Mouse (Mus musculus) bone marrow, adult 2 months (tissue): ENCODE results near the gene Bbs1. TPM values are rescaled to one million over a fixed set of nuclear protein-coding genes. Genes with fewer than 3 reads are reported as not detected.
"Not testable (repeated sequence)": the region's sequence is repeated elsewhere in the genome, so short reads cannot be mapped to it uniquely, and the experiment has no call there.

Experiments
- H3K27ac ChIP-seq: fragments of 200-500 bp; 2 replicates; pipeline ENCODE4 v1.5.1; 2012; ENCODE audit warnings: low read depth, mild to moderate bottlenecking, control low read depth, inconsistent platforms, low read length; ENCODE audit not compliant: control insufficient read depth, poor library complexity, insufficient read depth
- H3K4me1 ChIP-seq: fragments of 200-500 bp; 2 replicates; pipeline ENCODE4 v1.6.1; 2011; ENCODE audit warnings: low read length; ENCODE audit not compliant: control insufficient read depth, insufficient read depth
- H3K4me3 ChIP-seq: fragments of 200-500 bp; replicated peaks from 2 replicates; pipeline ENCODE3; 2011; ENCODE audit warnings: mild to moderate bottlenecking, low read depth, low read length, control low read depth; ENCODE audit not compliant: control insufficient read depth
- CTCF ChIP-seq: fragments of 200-500 bp; IDR thresholded peaks from 2 replicates; pipeline ENCODE4 v1.5.1; 2011; ENCODE audit warnings: low read length, control low read depth; ENCODE audit not compliant: control insufficient read depth, insufficient read depth
- POLR2A ChIP-seq: fragments of 200-500 bp; IDR thresholded peaks from 2 replicates; pipeline ENCODE4 v1.6.1; 2011; ENCODE audit warnings: low read depth, mild to moderate bottlenecking, control low read depth, low read length, borderline replicate concordance; ENCODE audit not compliant: control insufficient read depth
- WGBS: fragments of 180-500 bp; shearing (Covaris S2); methylation state at CpG from one replicate; pipeline ENCODE4 v1.1.7; 2018; 5-methylcytosine and 5-hydroxymethylcytosine counted together
- polyA plus RNA-seq: library from polyadenylated mRNA; stranded (reverse); fragments of >200 nt; gene quantifications from 2 replicates; pipeline ENCODE4 v1.2.4, GENCODE M21; 2011; ENCODE audit warnings: low replicate concordance; ENCODE audit not compliant: missing spikeins, insufficient read depth, insufficient read length

Bbs1 gene
- 2.4 TPM in 2 replicates for polyA plus RNA-seq

DNA sequence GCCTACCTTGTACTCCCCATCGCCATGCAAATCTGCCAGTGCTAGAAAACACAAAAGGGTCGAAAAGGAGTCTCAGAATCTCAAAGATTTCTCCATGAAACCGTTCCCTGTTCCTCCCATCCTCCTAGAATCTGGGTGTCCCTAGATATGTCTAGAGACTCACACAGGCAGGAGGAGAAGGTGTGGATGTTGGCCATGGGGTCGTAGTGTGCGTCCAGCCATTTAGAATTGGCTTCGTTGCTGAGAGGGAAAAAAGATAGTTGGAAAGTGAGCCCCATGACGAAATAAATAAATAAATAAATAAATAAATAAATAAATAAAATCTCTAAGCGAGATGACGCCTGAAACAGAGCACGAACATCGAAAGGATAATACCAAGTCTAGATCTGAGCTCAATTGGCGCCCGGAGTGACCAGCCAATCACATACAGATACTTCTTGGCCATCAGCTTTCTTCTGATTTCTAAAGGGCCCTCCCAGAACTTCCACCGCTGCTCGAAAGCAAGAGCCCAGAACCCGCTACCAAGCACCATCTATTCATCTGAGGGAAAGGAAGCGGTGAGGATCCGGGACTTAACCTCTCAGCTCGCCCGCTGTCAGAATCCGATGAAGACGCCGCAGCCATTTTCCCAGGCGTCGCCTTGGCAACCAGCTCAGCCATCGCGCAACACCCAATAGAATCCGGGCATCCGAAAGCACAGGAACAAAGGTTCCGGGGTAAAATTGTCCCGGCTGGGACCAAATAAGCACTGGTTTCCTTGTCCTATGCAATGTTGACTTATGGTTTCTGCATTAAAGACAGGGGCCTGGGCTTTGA, at the start of gene Bbs1:
TSS of gene Bbs1 (minus strand) at position 650 of the 816 bp plus-strand sequence.
- WGBS, result 10% methylated on average over 31 of the region's 31 CpGs
- peak within 1 kb of the TSS; percentile 69 for H3K4me3 ChIP-seq
- no peaks in the 10 kb centered on the region; the same call in 1 of the 2 replicates for H3K4me1 ChIP-seq
- H3K27ac ChIP-seq, result no peak within 1 kb of the TSS
- TF ChIP-seq POLR2A, result no peak; the same call in 1 of the 2 replicates
- no peak for TF ChIP-seq CTCF

DNA sequence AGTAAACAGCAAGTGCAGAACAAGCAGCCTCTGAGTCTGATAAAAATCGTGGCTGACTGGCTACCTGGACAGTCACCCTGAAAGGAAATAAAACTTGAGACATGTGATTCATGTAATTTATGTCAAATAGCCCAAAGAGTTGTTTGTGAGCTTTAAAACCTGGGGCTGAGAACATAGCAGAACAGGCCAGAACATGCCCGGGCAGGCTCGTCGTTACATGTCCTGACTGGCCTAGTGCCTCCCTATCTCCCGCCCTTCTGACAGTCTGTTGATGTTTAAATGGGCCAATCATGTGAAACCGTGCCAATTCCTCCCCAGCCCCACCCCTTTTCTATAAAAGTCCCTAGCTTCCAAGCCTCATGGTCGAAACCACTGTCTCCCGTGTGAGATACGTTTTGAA, 42.2 kb upstream of the Bbs1 start:
- not testable (repeated sequence) for H3K27ac ChIP-seq, H3K4me3 ChIP-seq, H3K4me1 ChIP-seq
- WGBS, result 83% methylated on average over 9 of the region's 9 CpGs

DNA sequence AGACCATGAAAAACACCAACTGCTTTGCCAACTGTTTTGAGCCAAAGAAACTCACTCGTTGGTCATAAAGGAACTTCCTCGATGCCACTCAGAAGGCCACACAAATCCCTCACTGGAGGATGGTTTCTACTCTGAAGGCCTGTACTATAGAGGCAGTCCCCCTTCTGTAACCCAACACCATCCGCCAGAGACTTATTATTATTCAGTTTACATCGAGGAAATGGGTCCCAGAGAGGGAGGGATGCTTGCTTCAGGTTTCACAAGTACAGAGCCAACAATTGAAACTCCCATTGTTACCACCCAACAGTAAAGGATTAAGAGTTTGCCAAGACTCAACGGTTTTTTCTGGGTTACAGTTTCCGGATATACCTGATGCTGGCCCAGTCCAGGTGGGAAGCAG, 39.1 kb upstream of the Bbs1 start:
- H3K27ac ChIP-seq, result no peak overlapping the region
- 40% methylated on average over 6 of the region's 6 CpGs for WGBS
- no peaks in the 10 kb centered on the region for H3K4me1 ChIP-seq
- H3K4me3 ChIP-seq, result no peak overlapping the region
- TF ChIP-seq POLR2A (no peak), CTCF (no peak)

DNA sequence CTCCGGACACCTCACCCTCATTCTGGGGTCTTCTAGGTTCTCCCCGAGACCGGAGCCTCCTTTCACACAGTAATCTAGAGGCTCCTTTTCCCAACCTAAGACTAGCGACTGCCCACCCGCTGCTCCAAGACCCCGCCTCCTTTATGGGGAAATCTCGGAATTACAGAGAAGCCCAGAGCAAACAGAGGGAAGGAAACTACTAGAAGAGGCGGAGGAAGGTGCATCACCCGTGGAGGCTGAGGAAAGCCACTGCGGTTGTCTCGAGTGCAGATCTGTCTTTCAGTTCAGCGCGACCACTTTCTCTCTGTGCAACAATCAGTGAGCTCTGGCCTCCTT, 36.8 kb upstream of the Bbs1 start:
- Histone ChIP-seq H3K4me3 (no peak overlapping the region), H3K4me1 (no peaks in the 10 kb centered on the region), H3K27ac (no peak overlapping the region)
- TF ChIP-seq POLR2A, result no peak
- TF ChIP-seq CTCF, result no peak
- WGBS, result 6% methylated on average over 13 of the region's 13 CpGs

DNA sequence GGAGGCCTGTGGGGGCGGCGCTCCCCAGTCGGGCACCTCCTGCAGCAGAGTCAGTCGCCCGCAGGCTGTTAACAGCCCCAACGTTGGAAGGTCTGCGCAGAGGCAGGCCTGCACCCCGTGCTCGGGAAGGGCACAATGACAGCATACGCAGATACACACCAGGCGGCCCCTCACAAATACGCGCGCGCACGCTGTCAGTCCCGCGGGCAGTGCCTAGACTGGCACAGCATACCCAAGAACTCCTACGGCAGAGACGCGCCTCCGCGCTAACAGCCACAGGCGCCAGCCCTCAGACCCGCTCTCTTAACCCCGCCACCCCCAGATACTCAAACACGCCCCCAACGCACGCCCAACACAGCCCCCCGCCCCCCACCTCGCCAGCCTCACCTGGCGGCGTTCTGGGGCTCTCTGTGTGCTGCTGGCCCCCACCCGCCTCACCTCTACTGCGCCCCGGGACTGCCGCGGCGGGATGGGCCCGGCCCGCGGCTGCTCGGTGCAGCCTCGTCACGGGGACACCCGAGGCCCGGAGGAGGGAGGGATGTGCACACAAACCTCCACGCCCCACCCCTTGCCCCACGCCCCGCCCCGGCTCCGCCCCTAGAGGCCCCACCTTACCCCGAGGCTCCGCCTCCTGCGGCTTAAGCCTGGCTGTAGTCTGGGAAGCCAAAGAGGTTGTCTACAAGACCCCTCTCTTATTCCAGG, 36.3 kb upstream of the Bbs1 start, which contains the start of gene Peli3:
TSS of gene Peli3 (minus strand) at position 577 of the 702 bp plus-strand sequence.
- TF ChIP-seq CTCF (no peak), POLR2A (no peak)
- Histone ChIP-seq H3K4me3 (no peak within 1 kb of the TSS), H3K27ac (no peak within 1 kb of the TSS), H3K4me1 (no peaks in the 10 kb centered on the region)
- under 1% methylated on average over 55 of the region's 55 CpGs for WGBS

DNA sequence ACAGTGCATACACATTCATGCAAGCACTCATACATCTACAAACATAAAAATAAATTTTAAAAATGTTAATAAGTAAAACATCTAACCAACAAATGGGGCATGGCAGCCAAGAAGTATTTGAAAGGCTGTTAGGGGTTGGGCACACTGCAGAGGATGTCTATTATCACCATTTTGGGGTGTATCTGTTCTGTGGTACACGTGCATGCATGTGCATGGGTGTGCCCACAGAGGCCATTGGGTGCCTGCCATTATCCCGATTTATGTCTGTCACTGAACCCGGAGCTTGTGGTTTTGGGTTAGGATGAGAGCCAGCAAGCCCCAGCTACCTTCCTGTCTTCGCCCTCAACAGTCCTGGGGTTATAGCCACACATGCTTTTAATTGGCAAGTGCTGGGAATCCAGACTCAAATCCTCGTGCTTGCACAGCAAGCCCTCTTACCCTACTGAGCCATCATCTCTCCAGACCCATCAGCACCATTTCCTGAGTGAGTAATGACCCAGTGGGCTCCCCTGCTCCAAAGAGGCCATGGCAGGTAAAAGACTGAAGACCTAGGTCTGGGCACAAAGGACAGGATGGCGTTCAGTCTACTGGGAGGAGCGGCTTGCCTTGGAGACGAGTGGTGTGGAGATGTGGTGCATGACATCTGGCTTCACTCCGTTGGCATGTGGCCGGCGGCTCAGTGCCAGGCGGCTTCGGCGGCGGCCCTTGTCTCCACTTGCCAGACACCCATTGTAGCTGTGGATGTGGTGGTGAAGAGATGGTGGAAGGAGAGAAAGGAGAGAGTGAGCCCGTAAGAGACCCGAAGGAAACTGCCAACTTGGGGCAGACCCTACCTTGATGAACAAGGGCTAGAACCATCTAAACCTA, 31.2 kb upstream of the Bbs1 start:
- no peak overlapping the region for H3K27ac ChIP-seq
- 60% methylated on average over 17 of the region's 17 CpGs for WGBS
- no peaks in the 10 kb centered on the region for H3K4me1 ChIP-seq
- TF ChIP-seq CTCF, result no peak
- TF ChIP-seq POLR2A, result no peak
- H3K4me3 ChIP-seq, result no peak overlapping the region

DNA sequence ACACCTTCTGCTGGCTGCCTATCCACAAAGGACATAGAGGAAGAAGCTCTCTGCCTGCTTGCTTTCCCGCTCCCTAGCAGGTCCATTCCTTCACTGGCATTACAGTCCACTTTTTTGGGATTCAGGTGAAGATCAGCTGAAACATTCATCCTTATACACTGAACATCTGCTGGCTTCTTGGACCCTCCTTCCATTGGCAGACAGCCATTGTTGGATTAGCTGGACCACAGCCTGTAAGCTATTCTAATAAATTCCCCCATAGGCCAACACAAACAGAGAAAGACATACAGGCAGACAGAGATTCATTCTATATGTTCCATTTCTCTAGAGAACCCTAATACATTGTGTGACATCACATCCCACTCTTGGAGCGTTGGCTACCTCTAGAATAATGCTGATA, 30.5 kb upstream of the Bbs1 start:
- Histone ChIP-seq H3K4me1 (no peaks in the 10 kb centered on the region), H3K4me3 (no peak overlapping the region), H3K27ac (no peak overlapping the region)
- 76% methylated on average over 2 of the region's 2 CpGs for WGBS
- TF ChIP-seq POLR2A (no peak), CTCF (no peak)

DNA sequence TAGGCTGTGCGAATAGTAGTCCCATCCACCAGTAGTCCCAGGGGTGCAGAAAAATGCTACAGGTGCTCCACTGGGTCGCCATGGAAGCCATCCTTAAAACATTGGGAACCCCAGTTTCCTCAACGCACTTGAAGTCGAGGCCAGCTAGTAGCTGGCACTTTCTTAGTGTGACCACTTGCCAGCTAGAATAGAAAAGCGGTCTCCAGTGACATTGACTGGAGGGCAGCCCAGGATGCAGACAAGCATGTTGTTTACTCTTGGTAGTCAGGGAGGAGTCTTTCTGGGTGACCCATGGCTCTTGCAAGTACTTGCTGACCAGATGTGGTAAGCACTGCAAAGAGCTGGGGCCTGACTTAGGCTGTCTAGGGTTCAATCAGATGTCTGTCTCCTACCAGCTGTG, 22.4 kb upstream of the Bbs1 start:
- H3K27ac ChIP-seq, result no peak overlapping the region
- H3K4me1 ChIP-seq, result no peaks in the 10 kb centered on the region; the same call in 1 of the 2 replicates
- WGBS, result 75% methylated on average over 5 of the region's 5 CpGs
- TF ChIP-seq POLR2A (no peak), CTCF (no peak)
- no peak overlapping the region for H3K4me3 ChIP-seq
